Mouse (Mus musculus): ENCODE measurements around the gene 1810055G02Rik.

DNA sequence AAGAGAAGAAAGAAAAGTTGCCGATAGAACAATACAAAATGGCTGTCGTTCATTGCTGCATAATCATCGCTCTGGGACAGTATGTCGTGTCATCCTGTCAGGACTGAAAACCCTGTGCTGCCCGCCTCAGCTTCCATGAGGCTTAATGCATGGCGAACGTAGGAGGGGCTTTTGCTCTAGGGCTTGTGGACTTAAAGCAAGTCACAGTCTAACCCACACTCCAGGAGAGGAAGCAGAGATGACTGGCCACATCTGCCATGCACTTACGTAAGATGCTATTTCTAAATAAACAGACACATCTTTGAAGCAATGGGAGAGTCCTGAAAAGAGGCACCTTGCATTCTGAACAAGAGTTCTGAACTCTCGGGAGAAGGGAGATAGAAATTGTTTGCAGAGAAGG is 15.1 kb downstream of the 1810055G02Rik start:
- TF ChIP-seq GATA1 (IDR thresholded peaks at IDR 0.05; ENCODE audit: low read length), result no peak
- TF ChIP-seq TAL1 (IDR thresholded peaks at IDR 0.05; ENCODE audit: low read length), result no peak
